Mouse (Mus musculus) stomach, adult 2 months (tissue): ENCODE results near the gene Msx2. TPM values are rescaled to one million over a fixed set of nuclear protein-coding genes. Genes with fewer than 3 reads are reported as not detected.

Experiments
- polyA plus RNA-seq: library from polyadenylated mRNA; depleted of rRNA; stranded (reverse); fragments of >200 nt; gene quantifications from 2 replicates; pipeline ENCODE4 v1.2.3, GENCODE M21; 2012; rRNA removed

Msx2 gene
- 0.06 and 0.20 TPM in 2 replicates for polyA plus RNA-seq

DNA sequence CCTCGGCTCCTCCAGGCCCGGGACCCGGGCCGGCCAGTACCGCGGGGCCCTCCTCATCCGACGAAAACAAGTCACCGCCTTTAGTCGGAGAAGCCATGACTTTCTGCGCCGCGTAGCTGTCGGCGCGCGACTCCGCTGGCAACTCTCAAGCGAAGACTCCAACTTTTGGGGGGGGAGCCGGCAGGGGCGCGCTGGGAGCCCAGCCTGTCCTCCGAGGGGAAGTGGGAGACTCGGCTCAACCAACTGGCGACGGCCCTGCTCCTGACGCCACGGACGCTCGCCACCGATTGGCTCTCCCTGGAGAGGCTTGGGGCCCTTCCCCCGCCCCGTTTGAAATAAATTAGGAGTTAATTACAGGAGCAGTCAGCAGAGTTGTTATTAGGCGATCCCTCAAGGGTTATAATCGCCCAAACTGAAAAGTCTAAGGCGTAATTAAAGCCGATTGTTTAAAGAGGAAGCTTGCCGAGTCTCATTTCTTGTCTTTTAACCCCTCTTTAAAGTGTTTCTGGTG, at the start of gene Msx2:
TSS of gene Msx2 (minus strand) at position 461 of the 511 bp plus-strand sequence.

Other genes with a start within 250 kb of the Msx2 start
- gene Ror2, start 186.9 kb downstream of the Msx2 start, polyA plus RNA-seq, result 8.0 and 10.0 TPM in 2 replicates
- 8.5 and 10.3 TPM in 2 replicates for gene Sptlc1, start 95.7 kb downstream of the Msx2 start, polyA plus RNA-seq